Mouse (Mus musculus): Measurements from ENCODE around the gene Rptor. TPM values are rescaled to one million over a fixed set of nuclear protein-coding genes. Genes with fewer than 3 reads are reported as not detected.

Gene Rptor
- polyA plus RNA-seq, 1 experiment from 2014 or later: 12.4 TPM

- no peaks in the 10 kb centered on the region for H3K9me3 ChIP-seq (ENCODE audit: control insufficient read depth, low read length)
- H3K4me1 ChIP-seq (replicated peaks; ENCODE audit: control insufficient read depth, insufficient read depth, low read length): peaks cover 9% of the 10 kb centered on the region; the same call in 1 of the 2 replicates
- H3K27ac ChIP-seq (ENCODE audit: low read depth, low read length): 0 out of 2 replicates have a peak overlapping the region, but pooled peaks have one; percentile 51
- DNase-seq (ENCODE audit: low spot score) (no peak), ATAC-seq (ENCODE audit: low FRiP score) (peak; percentile 75)
- H3K9ac ChIP-seq (ENCODE audit: low read depth, low read length): peak overlapping the region; percentile 53
- H3K27me3 ChIP-seq (ENCODE audit: control insufficient read depth, insufficient read depth, low read length): peaks cover 7% of the 10 kb centered on the region
- H3K4me3 ChIP-seq (ENCODE audit: low read depth, low read length): peak overlapping the region; percentile 68
- H3K36me3 ChIP-seq (ENCODE audit: control insufficient read depth, insufficient read depth, low read length): no peaks in the 10 kb centered on the region
- peak overlapping the region; percentile 100 for H3K4me2 ChIP-seq (replicated peaks; ENCODE audit: low read depth, low read length)
- WGBS: under 1% methylated on average over 37 of the region's 43 CpGs
Measured at GRCm38 (mm10) chr11:119942201-119942726, 339.6 kb downstream of the Rptor start.

GRCm38 (mm10) chr11:119942727-119943427, 340.2 kb downstream of the Rptor start, which contains the start of gene Baiap2:
Gene Baiap2 (plus strand): TSS chr11:119942763.
- ATAC-seq (ENCODE audit: low FRiP score): peak; percentile 95
- Histone ChIP-seq H3K4me1 (replicated peaks; ENCODE audit: control insufficient read depth, insufficient read depth, low read length) (peaks cover 9% of the 10 kb centered on the region; the same call in 1 of the 2 replicates), H3K9me3 (ENCODE audit: control insufficient read depth, low read length) (no peaks in the 10 kb centered on the region), H3K4me3 (ENCODE audit: low read depth, low read length) (peak within 1 kb of the TSS; percentile 68), H3K27me3 (ENCODE audit: control insufficient read depth, insufficient read depth, low read length) (peaks cover 7% of the 10 kb centered on the region), H3K36me3 (ENCODE audit: control insufficient read depth, insufficient read depth, low read length) (no peaks in the 10 kb centered on the region), H3K4me2 (replicated peaks; ENCODE audit: low read depth, low read length) (peak within 1 kb of the TSS; percentile 100), H3K9ac (ENCODE audit: low read depth, low read length) (peak within 1 kb of the TSS; percentile 81), H3K27ac (ENCODE audit: low read depth, low read length) (0 out of 2 replicates have a peak within 1 kb of the TSS, but pooled peaks have one; percentile 51)
- WGBS: under 1% methylated on average over 50 of the region's 79 CpGs
- DNase-seq (ENCODE audit: low spot score): peak; percentile 99

GRCm38 (mm10) chr11:119943428-119943988, 340.8 kb downstream of the Rptor start:
- H3K4me1 ChIP-seq (replicated peaks; ENCODE audit: control insufficient read depth, insufficient read depth, low read length): peaks cover 6% of the 10 kb centered on the region; the same call in 1 of the 2 replicates
- peak overlapping the region; percentile 100 for H3K4me2 ChIP-seq (replicated peaks; ENCODE audit: low read depth, low read length)
- WGBS: 6% methylated on average over 32 of the region's 32 CpGs
- DNase-seq (ENCODE audit: low spot score) (peak; percentile 55), ATAC-seq (ENCODE audit: low FRiP score) (no peak)
- H3K9me3 ChIP-seq (ENCODE audit: control insufficient read depth, low read length): no peaks in the 10 kb centered on the region
- 0 out of 2 replicates have a peak overlapping the region, but pooled peaks have one; percentile 6 for H3K27ac ChIP-seq (ENCODE audit: low read depth, low read length)
- peak overlapping the region; percentile 81 for H3K9ac ChIP-seq (ENCODE audit: low read depth, low read length)
- no peaks in the 10 kb centered on the region for H3K36me3 ChIP-seq (ENCODE audit: control insufficient read depth, insufficient read depth, low read length)
- H3K4me3 ChIP-seq (ENCODE audit: low read depth, low read length): peak overlapping the region; percentile 68
- H3K27me3 ChIP-seq (ENCODE audit: control insufficient read depth, insufficient read depth, low read length): peaks cover 7% of the 10 kb centered on the region

GRCm38 (mm10) chr11:119945343-119945742, 342.6 kb downstream of the Rptor start:
- no peak for DNase-seq (ENCODE audit: low spot score)
- Histone ChIP-seq H3K4me3 (ENCODE audit: low read depth, low read length) (no peak overlapping the region), H3K9me3 (ENCODE audit: control insufficient read depth, low read length) (no peaks in the 10 kb centered on the region), H3K36me3 (ENCODE audit: control insufficient read depth, insufficient read depth, low read length) (no peaks in the 10 kb centered on the region), H3K4me2 (replicated peaks; ENCODE audit: low read depth, low read length) (no peak overlapping the region), H3K4me1 (replicated peaks; ENCODE audit: control insufficient read depth, insufficient read depth, low read length) (peaks cover 6% of the 10 kb centered on the region; the same call in 1 of the 2 replicates), H3K27ac (ENCODE audit: low read depth, low read length) (no peak overlapping the region; the same call in 1 of the 2 replicates), H3K9ac (ENCODE audit: low read depth, low read length) (no peak overlapping the region), H3K27me3 (ENCODE audit: control insufficient read depth, insufficient read depth, low read length) (peaks cover 5% of the 10 kb centered on the region)
- WGBS: 88% methylated on average over 7 of the region's 7 CpGs
- ATAC-seq (ENCODE audit: low FRiP score): no peak

GRCm38 (mm10) chr11:119947426-119947825, 344.7 kb downstream of the Rptor start:
- no peak for ATAC-seq (ENCODE audit: low FRiP score)
- Histone ChIP-seq H3K4me1 (replicated peaks; ENCODE audit: control insufficient read depth, insufficient read depth, low read length) (peaks cover 6% of the 10 kb centered on the region; the same call in 1 of the 2 replicates), H3K27me3 (ENCODE audit: control insufficient read depth, insufficient read depth, low read length) (no peaks in the 10 kb centered on the region; the same call in 1 of the 2 replicates), H3K4me3 (ENCODE audit: low read depth, low read length) (no peak overlapping the region), H3K9ac (ENCODE audit: low read depth, low read length) (no peak overlapping the region), H3K27ac (ENCODE audit: low read depth, low read length) (no peak overlapping the region), H3K36me3 (ENCODE audit: control insufficient read depth, insufficient read depth, low read length) (no peaks in the 10 kb centered on the region), H3K4me2 (replicated peaks; ENCODE audit: low read depth, low read length) (no peak overlapping the region), H3K9me3 (ENCODE audit: control insufficient read depth, low read length) (no peaks in the 10 kb centered on the region)
- DNase-seq (ENCODE audit: low spot score): no peak
- WGBS: 96% methylated on average over 1 of the region's 1 CpGs

GRCm38 (mm10) chr11:119947897-119948296, 345.2 kb downstream of the Rptor start:
- no peak for ATAC-seq (ENCODE audit: low FRiP score)
- 70% methylated on average over 2 of the region's 2 CpGs for WGBS
- no peak overlapping the region for H3K4me3 ChIP-seq (ENCODE audit: low read depth, low read length)

GRCm38 (mm10) chr11:119948305-119948704, 345.6 kb downstream of the Rptor start:
- Histone ChIP-seq H3K4me1 (replicated peaks; ENCODE audit: control insufficient read depth, insufficient read depth, low read length) (peaks cover 6% of the 10 kb centered on the region; the same call in 1 of the 2 replicates), H3K27me3 (ENCODE audit: control insufficient read depth, insufficient read depth, low read length) (no peaks in the 10 kb centered on the region; the same call in 1 of the 2 replicates), H3K4me2 (replicated peaks; ENCODE audit: low read depth, low read length) (no peak overlapping the region), H3K4me3 (ENCODE audit: low read depth, low read length) (no peak overlapping the region), H3K9ac (ENCODE audit: low read depth, low read length) (no peak overlapping the region), H3K9me3 (ENCODE audit: control insufficient read depth, low read length) (no peaks in the 10 kb centered on the region), H3K36me3 (ENCODE audit: control insufficient read depth, insufficient read depth, low read length) (no peaks in the 10 kb centered on the region), H3K27ac (ENCODE audit: low read depth, low read length) (no peak overlapping the region)
- ATAC-seq (ENCODE audit: low FRiP score) (no peak), DNase-seq (ENCODE audit: low spot score) (no peak)
- WGBS: 62% methylated on average over 4 of the region's 4 CpGs

More at GRCm38 (mm10) chr11:119947897-119948296, 345.2 kb downstream of the Rptor start:
- no peak for DNase-seq (ENCODE audit: low spot score)
- H3K27ac ChIP-seq (ENCODE audit: low read depth, low read length): no peak overlapping the region
- no peak overlapping the region for H3K4me2 ChIP-seq (replicated peaks; ENCODE audit: low read depth, low read length)
- no peaks in the 10 kb centered on the region for H3K36me3 ChIP-seq (ENCODE audit: control insufficient read depth, insufficient read depth, low read length)
- no peaks in the 10 kb centered on the region; the same call in 1 of the 2 replicates for H3K27me3 ChIP-seq (ENCODE audit: control insufficient read depth, insufficient read depth, low read length)
- H3K9me3 ChIP-seq (ENCODE audit: control insufficient read depth, low read length): no peaks in the 10 kb centered on the region
- no peak overlapping the region for H3K9ac ChIP-seq (ENCODE audit: low read depth, low read length)
- H3K4me1 ChIP-seq (replicated peaks; ENCODE audit: control insufficient read depth, insufficient read depth, low read length): peaks cover 6% of the 10 kb centered on the region; the same call in 1 of the 2 replicates

- H3K4me2 ChIP-seq (replicated peaks; ENCODE audit: low read depth, low read length): no peak overlapping the region
- 91% methylated on average over 2 of the region's 2 CpGs for WGBS
- H3K4me1 ChIP-seq (replicated peaks; ENCODE audit: control insufficient read depth, insufficient read depth, low read length): peaks cover 3% of the 10 kb centered on the region; the same call in 1 of the 2 replicates
- no peak overlapping the region for H3K9ac ChIP-seq (ENCODE audit: low read depth, low read length)
- no peaks in the 10 kb centered on the region for H3K36me3 ChIP-seq (ENCODE audit: control insufficient read depth, insufficient read depth, low read length)
- no peak for DNase-seq (ENCODE audit: low spot score)
- H3K4me3 ChIP-seq (ENCODE audit: low read depth, low read length): no peak overlapping the region
- no peak overlapping the region for H3K27ac ChIP-seq (ENCODE audit: low read depth, low read length)
- no peaks in the 10 kb centered on the region for H3K9me3 ChIP-seq (ENCODE audit: control insufficient read depth, low read length)
- H3K27me3 ChIP-seq (ENCODE audit: control insufficient read depth, insufficient read depth, low read length): no peaks in the 10 kb centered on the region; the same call in 1 of the 2 replicates
- ATAC-seq (ENCODE audit: low FRiP score): no peak
Measured at GRCm38 (mm10) chr11:119948803-119949202, 346.1 kb downstream of the Rptor start.
